Mouse (Mus musculus) thymus, postnatal 4 days (tissue): Measurements from ENCODE around the gene Ccdc187.

ENCODE experiments used
- DNase-seq: peaks from one replicate; pipeline ENCODE4 v3.0.0; 2021

Gene Ccdc187

DNA sequence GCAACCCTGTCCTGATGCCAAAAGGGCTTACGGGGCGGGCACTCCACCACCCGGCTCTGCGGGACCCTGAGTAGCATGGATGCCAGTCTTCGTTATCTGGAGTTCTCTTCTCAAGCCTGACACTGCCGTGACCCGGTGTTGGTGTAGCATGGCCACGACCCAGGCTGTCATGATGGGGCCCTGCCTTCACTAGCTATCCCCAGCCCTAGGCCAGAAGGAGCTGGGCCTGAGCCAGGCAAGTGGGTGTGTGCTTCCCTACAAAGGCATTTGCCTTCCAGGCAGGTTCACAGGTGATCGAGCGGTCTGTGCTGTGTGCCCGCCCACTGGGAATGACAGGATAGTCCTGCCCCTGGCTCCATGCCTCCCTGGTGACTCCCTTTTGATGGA lies 21.6 kb upstream of the Ccdc187 start:
- no peak for DNase-seq

DNA sequence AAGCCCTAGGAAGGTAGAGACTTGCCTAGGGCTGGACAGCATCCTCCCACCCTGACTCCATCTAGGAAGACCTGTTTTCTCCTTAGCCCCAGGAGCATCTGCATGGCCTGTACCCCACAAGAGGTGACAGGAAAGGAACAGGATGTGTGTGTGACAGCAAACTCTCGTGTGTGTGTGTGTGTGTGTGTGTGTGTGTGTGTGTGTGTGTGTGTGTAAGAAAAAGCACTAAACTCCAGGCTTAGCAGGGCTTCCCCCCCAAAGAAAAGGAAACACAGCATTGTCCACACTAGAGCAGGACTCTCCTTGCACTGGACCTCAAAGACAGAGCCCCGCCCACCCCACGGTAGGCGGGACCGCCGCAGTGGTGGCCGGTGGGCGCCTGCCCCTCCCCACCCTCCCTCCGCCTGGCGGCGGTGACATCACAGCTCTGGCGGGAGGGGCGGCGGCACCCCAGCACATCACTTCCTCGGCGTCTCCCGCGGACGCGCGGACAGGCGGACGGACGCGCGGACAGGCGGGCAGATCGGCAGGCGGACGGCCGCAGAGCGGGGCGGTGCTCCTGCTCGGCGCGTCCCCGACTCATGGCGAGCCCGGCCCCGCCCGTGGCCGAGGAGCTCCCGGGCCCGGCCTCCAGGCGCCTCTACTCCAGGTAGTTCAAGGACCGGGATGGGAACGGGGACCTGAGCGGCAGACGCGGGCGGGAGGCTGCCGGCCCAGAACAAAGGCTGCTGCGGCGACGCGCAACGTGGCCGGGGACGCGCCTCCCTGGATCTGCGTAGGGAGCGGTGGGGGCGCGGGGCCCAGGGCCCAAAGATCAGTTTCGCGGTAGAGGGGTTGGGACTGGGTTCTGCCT lies 20.9 kb upstream of the Ccdc187 start, which contains the start of gene Gpsm1:
Gene Gpsm1 (plus strand): TSS at position 444 of the 853 bp plus-strand sequence.
- DNase-seq, result peak; percentile 78

DNA sequence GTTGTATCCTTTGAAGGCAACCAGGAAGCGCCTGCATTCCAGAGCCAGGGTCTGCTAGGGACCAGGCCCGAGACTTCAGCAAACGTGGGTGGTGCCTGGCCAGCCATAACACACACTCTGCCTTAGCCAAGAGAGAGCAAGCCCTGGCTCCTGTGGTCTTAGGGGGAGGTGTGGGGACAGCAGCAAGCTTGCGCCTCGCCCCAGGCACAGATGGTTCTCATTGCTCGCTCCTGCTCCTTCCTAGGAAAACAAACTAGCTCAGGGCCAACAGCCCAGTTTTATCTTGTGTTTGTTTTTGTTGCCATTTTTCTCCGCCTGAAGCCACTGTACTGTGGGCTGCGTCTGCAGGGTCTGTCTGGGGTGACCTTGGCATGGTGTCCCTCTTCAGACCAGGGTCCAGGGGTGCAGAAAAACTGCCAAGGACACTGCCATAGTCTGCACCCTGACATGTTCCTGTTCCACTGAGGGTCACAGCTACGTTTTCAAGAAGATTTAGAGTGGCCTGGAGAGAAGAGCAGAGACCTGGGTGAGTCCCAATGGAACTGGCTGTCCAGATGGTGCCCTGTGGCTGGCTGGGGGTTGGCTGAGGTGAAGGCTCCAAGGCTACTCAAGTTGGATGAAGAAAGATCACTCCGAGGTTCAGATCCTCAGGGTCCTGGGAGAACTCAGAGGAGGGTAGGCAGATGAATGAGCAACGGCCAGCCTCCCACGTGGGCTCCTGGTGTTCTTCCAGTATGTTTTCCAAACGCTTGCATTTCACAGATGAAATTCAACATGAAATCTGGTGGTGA lies 20.1 kb upstream of the Ccdc187 start:
- no peak for DNase-seq

DNA sequence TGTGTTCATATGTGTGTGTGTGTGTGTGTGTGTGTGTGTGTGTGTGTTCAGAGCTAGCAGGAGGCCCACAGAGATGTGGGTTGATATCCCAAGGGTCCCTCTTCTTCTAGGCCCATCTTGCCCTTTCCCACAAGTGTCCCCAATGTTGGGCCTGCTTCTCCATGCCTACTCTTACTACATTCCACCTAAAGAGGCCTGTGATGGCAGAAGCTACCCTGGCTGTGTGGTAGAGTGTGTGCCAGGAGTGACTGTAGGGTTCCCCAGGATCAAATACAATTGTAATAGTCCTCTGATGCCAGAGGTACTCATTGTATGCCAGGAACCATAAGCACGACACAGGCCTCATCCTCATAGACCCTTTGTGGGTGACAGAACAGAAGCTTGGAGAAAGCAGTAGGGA lies 19.0 kb upstream of the Ccdc187 start:
- no peak for DNase-seq

DNA sequence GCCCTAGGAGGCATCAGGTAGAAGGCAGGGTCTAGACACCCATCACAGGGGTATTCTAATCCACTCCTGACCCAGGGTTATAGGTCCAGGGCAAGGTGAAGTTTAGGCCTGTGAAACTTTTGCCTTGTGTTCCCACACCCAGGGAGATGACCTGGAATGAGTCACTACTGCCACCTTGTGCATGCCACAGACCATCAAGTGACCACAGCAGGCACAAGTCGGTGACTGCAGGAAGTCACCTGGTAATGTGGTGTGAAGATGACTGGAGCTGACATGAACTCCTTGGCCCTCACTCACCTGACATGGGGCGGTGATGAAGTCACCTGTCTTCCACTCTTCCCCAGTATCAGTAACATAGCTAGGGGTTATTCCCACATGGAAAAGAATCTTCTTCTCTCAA lies 18.5 kb upstream of the Ccdc187 start:
- no peak for DNase-seq

DNA sequence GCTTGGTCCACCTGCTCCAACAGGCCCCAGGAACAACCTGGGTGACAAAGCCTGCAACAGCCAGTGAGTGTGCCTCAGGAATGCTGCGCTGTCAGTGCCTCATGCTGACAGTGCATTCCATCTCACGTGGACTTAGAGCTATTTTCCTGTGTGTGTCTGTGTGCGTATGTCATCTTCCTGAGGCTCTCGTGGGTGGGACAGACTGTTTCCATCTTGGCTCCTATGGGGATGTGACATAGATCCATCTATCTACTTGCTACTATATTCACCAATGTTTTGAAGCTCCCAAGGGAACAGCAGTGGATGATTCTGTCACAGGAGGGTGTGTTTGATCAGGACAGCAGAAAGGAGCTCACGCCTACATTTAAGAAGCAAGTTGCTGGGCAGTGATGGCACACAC lies 17.6 kb upstream of the Ccdc187 start:
- DNase-seq, result peak; percentile 38

DNA sequence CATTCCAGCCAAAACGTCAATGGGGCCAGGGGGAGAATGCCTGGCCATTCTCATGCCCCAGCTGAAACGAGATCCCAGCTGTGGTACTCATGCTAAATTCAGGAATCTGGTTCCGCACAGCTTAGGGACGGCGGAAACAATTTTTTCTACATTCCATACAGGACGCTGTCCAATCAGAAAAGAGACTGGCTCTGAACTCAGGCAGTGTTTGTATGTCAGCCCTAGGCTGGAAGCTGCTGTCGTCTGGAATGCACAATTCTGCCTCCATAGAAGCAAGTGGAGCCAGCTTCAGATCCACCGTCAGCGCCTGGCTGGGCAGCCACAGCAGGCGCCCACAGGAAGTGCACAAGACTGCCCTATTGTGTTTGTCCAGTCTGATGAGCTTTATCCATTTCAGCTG lies 15.4 kb upstream of the Ccdc187 start:
- no peak for DNase-seq

DNA sequence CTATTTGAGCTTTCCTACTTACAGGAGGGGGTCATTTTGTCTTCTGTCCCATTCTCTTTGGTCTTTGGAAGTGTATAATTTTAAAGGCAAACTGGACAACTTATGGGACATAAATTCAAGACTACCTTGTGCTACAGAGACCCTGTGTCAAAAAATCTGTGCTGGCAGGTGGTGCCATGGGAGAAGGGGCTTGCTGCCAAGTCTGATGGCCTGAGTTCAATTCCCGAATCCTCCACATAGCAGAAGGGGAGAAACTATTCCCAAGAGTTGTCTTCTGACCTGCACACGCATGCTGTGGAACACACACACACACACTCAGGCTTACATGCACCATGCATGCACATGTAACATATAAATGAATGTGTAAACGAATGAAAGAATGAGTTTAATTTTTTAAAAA lies 12.3 kb upstream of the Ccdc187 start:
- DNase-seq, result no peak

DNA sequence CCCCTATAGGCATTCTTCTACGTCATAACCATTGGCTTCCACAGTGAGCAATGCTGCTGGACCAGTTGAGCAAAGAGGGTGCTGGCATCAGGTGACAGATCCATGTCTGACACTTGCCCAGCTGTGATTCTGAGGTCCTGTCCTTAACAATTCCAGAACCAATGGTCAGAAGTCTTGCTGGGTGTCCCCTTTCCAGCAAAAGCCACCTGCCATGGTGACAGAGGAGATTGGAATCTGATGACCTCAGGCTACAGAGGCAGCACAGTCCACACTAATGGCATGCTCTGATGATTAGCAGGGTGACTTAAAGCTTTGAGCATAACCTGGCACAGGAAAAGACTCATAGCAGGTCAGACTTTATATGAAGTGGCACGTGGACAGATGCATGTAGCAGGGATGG lies 11.2 kb upstream of the Ccdc187 start:
- DNase-seq, result no peak

DNA sequence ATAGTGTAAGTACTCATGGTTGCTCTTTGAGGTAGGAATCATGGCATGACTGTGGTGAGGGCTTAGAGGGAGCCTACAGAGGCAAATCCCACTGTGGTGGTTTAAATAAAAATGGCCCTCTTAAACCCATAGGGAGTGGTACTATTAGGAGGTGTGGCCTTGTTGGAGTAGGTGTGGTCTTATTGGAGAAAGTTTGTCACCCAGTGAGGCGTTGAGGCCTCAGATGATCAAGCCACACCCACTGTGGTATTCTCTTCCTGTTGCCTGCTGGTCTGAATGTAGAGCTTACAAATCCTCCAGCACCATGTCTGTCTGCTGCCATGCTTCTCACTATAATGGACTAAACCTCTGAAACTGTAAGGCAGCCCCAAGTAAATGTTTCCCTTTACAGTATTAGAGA lies 10.4 kb upstream of the Ccdc187 start:
- no peak for DNase-seq

DNA sequence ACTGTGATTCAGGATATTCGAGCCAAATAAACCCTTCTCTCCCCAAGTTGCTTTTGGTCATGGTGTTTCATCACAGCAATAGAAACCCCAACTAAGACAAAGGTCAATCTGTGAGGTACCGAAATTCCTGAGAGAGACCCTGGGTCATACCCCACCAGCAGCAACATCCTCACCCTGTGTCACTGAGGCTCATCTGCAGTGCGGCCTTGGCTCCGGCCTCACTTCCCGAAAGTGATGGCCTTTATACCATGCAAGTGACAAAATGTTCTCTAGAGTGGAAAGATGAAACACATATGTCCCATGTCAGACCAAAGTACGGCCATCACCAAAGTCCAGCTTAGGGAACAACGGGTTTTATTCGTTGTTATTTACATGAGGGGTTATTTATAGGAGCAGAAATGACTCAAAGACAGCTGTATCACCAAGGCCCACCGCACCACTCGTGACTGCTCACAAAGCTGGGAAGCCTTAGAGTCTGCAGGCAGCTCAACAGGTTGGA lies 7.7 kb upstream of the Ccdc187 start:
- DNase-seq, result no peak

DNA sequence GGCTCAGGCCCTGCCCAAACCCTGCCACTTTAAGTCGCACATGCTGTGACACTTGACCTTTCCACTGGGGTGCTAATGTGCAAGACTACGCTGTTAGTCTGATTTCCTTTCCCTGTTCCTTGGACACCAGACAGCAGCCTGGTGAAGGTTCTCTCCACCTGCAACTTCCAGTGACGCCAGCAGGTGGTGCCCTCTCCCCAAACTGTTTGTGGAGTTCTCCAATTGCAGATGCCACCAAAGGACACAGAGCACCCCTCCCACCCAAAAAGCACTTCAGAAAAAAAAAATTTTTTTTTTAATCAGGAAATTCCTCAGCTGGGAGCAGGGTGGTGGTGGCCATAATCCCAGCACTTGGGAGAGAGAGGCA lies 6.4 kb upstream of the Ccdc187 start:
- peak; percentile 91 for DNase-seq

DNA sequence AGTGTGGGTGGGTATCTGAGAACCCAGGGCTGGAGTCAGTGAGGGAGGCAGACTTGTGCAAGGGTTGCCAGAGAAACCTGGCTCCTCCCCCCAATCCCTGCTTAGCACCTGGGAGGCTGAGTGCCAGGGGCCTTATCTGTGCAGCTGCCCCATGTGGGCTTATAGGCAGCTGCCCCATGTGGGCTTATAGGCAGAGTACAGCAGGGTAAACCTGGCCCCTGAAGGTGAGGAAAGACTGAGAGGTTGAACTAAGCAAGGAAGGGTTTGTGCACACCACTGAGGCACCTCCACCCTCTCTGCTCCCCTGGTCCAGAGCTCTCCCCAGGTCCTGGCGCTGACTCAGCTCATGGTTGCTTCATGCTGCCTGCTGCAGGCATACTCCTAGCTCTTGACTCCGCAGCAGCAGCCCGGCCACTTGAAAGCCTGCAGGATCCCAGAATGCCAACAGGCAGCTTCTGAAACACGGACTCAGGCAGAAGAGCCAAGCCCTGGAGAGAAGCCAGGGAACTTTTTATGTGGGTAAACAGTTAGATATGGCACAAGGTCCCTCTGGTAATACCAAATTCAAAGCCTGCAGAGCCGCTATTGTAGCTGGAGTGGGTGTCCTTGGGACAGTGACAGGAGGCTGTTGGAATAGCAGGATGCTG lies 5.9 kb upstream of the Ccdc187 start:
- DNase-seq, result peak; percentile 35

DNA sequence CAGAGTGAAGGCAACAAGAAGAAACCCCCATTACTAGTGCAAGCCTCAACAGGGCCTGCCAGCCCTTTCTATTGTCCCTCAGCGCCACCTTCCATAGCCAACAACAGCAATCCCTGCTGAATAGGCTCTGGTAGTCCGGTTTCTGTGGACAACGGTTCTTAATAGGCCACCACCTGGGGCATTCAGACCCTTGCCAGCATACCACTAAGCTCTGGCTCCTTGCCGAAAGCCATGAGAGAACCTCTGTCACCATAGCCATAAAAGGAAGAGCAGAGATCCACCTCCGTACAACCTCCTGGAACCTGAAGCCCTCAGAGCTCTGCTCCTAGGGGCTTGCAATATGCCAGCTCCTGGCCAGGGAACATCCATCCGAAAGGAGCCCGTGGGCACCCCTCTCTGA lies 5.0 kb upstream of the Ccdc187 start:
- no peak for DNase-seq

DNA sequence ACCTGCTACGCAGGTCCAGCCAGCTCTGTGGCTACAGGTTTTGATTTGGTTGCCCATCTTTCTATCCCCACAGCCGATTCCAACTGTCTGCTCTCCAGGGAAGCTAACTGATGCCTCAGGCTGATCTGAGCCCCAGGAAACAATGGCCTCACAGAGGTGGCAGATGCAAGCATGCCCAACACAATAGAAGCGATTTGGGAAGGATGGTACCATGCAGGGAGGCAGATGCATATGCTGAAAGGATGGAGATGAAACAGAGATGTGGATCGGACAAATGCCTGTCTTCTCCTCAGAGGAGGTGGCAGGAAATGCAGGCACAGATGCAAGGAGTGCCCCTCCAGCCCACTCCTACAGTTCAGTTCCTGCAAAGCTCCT lies 4.5 kb upstream of the Ccdc187 start:
- no peak for DNase-seq

DNA sequence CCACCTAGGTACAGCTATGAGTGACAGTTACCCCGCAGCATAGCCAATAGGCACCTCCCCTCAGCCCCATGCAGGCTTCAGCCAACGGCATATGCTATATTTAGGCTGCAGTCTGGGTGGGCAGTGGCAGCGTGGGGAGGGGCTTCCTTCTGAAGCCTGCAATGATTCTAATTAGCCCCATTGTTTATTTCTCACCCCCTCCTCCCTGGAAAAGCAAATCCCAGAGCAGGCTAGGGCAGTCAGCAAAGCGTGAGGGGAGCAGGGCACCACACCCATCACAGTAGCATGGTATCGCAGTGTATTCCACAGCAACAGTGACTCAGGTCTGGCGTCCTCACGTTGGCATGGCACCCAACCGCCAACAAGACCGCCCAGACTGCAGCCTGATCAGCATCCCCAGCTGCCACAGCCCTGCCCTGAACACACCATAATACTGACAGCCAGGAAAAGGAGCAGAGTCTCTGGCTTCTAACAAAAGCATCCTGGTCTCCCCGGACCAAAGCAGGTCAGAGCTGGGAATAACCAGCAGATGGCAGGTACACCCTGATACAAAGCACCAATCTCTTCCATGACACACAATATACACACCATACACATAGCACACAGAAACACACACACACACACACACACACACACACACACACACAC lies 4.0 kb upstream of the Ccdc187 start:
- peak; percentile 47 for DNase-seq

DNA sequence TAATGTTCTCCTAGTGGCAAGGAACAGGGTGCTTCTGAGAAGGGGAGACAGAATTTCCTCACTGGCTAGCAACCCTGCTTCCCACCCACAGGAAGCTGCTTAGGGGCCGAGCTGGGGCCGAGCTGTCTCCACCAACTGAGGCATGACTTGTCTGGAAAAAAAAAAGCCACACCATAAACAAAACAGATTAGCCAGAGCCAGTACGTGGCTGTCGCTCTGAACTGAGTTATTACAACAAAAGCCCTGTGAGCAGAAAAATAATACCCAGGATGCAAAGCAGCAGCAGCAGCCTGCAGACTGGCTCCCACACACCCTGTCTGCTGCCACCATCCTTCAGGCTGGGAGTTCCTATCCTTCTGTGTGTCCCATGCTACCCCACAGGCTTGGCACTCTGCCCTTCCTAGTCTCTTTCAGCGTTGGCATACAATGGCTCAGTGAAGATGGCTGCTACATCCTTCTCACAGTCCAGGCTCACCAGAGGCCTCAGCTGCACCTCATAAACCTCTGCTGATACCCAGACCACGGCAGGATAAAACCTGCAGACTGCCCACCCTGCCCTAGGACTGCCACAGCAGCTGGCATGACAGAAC lies 2.3 kb upstream of the Ccdc187 start:
- no peak for DNase-seq

DNA sequence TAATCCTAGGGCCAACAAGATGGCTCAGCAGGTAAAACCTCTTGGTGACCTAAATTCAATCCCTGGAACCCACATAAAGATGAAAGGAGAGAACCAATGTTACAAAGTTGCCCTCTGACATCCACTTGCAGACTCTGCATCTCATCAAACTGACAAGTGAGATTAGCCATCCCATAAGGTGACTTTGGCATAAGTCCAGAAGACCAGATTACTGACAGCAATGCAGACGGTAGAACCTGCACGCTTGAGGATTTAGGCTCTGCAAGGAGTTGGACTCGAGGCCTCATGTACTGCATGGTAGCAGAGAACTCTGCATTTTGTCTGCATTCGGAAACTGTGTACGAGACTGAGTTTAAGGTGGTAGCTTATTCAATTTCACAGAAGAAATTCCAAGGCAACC lies 4.2 kb downstream of the Ccdc187 start:
- no peak for DNase-seq

DNA sequence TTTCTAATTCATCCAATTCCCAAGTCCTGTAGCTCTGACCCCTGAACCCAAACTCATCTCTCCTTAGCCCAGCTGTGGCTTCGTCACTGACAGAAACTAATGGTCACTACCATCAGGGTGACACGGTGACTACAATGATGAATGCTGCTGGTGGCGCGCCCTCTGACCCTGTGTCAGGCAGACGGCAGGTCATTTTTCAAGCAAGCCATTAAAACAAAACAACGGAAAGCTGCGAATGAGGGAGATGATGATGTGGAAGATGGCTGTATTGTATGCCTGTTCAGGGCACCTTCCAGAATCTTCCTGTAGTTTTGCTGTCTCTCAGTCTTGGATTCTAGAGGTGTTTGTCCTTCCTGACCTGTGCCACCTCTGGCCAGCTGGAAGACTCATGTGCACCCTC lies 8.0 kb downstream of the Ccdc187 start:
- no peak for DNase-seq

DNA sequence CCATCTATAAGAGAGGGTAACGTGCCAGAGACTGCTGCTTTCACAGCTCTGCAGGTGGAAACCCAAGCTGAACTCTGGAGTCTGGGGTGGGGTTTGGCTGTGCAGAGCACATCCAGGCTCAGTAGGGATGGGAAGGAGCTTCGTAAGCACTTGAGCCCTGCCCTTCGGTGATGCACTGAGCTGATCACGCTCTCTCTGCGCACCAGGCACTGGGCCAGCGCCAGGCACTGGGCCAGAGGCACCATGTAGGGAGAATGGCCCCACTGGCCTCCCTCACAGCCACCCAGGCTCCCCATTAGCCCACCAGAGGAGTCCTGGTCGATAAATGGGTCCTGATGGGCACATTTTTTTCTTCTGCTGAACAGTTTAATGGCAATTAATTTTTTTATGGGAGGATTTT lies 8.6 kb downstream of the Ccdc187 start:
- DNase-seq, result no peak

DNA sequence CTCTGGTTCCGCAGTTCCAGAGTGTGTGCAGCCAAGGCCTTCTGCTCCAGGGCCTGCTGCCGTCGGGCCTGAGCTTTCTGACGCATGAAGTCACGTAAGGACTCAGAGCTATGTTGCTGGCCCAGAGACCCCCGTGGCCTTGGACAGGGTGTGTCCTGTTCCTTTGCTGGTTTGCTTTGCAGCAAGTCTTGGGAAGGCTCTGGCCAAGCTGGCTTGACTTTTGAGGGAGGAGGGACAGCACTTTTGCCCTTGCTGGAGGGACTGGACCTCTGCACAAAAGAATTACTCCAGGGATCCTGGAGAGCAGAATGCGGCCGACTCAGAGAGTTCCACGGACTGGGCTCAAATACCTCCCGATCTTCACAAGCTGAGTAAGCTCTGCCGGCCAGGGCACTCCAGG lies 13.8 kb downstream of the Ccdc187 start:
- no peak for DNase-seq

DNA sequence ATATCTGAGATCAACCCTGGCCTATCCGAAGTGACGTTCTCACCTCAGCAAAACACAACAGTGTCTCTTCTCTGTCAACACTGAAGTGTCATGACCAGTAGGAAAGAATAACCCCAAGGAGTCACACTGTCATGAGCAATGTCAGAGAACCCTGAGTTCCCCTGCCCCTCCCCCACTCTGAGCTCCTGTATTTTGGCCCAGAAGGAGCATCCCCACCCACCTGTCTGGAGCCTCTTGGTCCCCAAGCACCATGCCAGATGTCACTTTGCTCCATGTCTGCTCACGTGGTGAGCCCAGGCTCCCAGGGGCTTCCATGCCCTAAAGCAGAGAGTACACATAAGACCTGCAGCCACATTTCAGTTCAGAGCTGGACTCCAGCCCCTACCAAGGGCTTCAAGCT lies 14.6 kb downstream of the Ccdc187 start:
- DNase-seq, result no peak

DNA sequence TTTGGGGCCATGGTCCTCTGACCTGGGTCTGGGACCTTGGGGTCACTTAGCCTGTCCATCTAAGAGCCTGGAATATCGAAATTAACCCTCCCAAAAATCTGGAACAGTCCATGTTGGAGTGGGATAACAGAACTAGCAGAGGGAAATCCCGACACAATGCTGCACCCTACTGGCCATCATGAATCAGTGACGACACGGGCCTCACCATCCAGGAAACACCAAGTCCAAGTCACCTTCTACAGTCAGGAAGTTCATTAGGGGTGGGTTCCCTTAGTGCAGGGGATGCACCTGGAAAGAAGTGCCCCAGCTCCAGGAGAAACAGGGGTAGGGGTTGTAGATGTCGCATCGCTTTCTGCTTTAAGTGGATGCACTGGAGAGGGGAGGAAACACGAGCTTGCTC lies 20.7 kb downstream of the Ccdc187 start:
- DNase-seq, result peak; percentile 57
